Mouse (Mus musculus): ENCODE data around the gene Tmem170. TPM values are rescaled to one million over a fixed set of nuclear protein-coding genes. Genes with fewer than 3 reads are reported as not detected.
A peak's percentile ranks its signal among the peaks of the same experiment; 100 is the strongest.

The Tmem170 gene
- polyA plus RNA-seq, 1 experiment from 2014 or later: 11.8 TPM

DNA sequence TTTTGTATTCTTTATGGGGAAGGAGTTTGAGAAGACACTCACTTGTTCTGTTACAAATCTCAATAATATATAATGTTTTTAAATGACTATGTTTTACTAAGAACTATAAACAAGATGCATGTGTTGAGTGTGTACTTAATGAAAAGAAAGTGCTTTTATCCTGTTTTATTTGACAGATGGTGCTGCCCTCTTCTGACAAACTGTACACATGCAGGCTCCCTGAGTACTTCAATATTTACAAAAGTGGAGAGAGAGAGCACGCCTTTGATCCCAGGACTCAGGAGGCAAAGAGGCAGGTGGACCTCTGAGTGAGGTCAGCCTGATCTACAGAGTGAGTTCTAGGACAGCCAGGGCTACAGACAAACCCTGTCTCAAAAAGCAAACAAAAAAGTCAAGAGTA lies 41.0 kb downstream of the Tmem170 start:
- no peaks in the 10 kb centered on the region for H3K4me1 ChIP-seq (ENCODE audit: control insufficient read depth, insufficient read depth, low read length)
- WGBS: 22% methylated on average over 1 of the region's 1 CpGs
- H3K36me3 ChIP-seq (ENCODE audit: control insufficient read depth, insufficient read depth, low read length): peaks cover 45% of the 10 kb centered on the region
- no peak overlapping the region for H3K4me2 ChIP-seq (replicated peaks; ENCODE audit: low read depth, low read length)
- H3K9ac ChIP-seq (replicated peaks; ENCODE audit: low read depth, low read length): no peak overlapping the region
- no peaks in the 10 kb centered on the region for H3K27me3 ChIP-seq (ENCODE audit: control insufficient read depth, insufficient read depth, low read length)
- no peak for ATAC-seq (ENCODE audit: insufficient number of reproducible peaks, insufficient read depth, low FRiP score, low read depth)
- H3K9me3 ChIP-seq (ENCODE audit: control insufficient read depth, low read depth, low read length): no peaks in the 10 kb centered on the region
- no peak overlapping the region for H3K27ac ChIP-seq (ENCODE audit: low read length)
- no peak overlapping the region for H3K4me3 ChIP-seq (ENCODE audit: low read depth, low read length)

DNA sequence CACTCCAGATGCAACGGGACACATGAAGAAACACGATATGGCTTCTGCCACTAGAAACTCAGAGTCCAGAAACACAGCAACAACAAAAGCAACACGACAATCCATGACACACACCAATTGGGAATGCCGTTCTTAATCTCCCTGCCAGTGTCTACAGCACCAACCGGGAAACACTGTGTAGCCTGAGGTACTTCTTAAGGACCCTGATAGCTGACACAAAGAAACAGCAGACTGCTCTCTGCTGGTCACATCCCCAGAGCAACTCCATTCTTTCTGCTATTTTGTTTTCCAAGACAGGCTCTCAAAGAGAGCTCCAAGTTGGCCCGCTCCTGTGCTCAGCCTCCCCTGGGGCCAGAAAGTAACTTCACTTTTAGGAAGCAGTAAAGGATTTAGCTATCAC lies 42.5 kb downstream of the Tmem170 start:
- H3K4me3 ChIP-seq (ENCODE audit: low read depth, low read length): no peak overlapping the region
- H3K4me2 ChIP-seq (replicated peaks; ENCODE audit: low read depth, low read length): no peak overlapping the region
- 62% methylated on average over 6 of the region's 6 CpGs for WGBS
- no peak overlapping the region for H3K9ac ChIP-seq (replicated peaks; ENCODE audit: low read depth, low read length)
- H3K9me3 ChIP-seq (ENCODE audit: control insufficient read depth, low read depth, low read length): no peaks in the 10 kb centered on the region
- peaks cover 37% of the 10 kb centered on the region for H3K36me3 ChIP-seq (ENCODE audit: control insufficient read depth, insufficient read depth, low read length)
- ATAC-seq (ENCODE audit: insufficient number of reproducible peaks, insufficient read depth, low FRiP score, low read depth): no peak
- no peak overlapping the region for H3K27ac ChIP-seq (ENCODE audit: low read length)
- H3K4me1 ChIP-seq (ENCODE audit: control insufficient read depth, insufficient read depth, low read length): no peaks in the 10 kb centered on the region
- no peaks in the 10 kb centered on the region for H3K27me3 ChIP-seq (ENCODE audit: control insufficient read depth, insufficient read depth, low read length)

DNA sequence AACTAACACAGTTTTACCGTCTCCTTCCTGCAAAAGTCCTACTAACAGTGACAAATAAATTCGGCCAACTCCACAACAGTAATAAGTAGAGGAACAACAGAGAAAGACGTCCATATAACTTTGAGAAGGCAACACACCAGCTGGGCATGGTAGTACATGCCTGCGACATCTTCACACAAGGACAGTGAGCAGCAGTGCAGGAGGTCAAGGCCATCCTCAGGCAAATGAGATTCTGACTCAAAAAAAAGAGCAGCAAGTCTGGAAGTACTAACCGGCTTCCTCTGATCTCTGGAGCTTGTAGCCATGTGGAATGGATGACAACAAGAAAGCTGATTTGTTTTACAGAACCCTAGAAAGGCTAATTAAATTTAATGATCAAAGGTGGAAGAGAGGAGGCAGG lies 43.6 kb downstream of the Tmem170 start:
- Histone ChIP-seq H3K4me2 (replicated peaks; ENCODE audit: low read depth, low read length) (no peak overlapping the region), H3K27me3 (ENCODE audit: control insufficient read depth, insufficient read depth, low read length) (no peaks in the 10 kb centered on the region), H3K27ac (ENCODE audit: low read length) (no peak overlapping the region), H3K4me1 (ENCODE audit: control insufficient read depth, insufficient read depth, low read length) (no peaks in the 10 kb centered on the region), H3K9me3 (ENCODE audit: control insufficient read depth, low read depth, low read length) (no peaks in the 10 kb centered on the region), H3K36me3 (ENCODE audit: control insufficient read depth, insufficient read depth, low read length) (peaks cover 35% of the 10 kb centered on the region), H3K4me3 (ENCODE audit: low read depth, low read length) (no peak overlapping the region), H3K9ac (replicated peaks; ENCODE audit: low read depth, low read length) (no peak overlapping the region)
- no peak for ATAC-seq (ENCODE audit: insufficient number of reproducible peaks, insufficient read depth, low FRiP score, low read depth)
- 78% methylated on average over 5 of the region's 5 CpGs for WGBS

DNA sequence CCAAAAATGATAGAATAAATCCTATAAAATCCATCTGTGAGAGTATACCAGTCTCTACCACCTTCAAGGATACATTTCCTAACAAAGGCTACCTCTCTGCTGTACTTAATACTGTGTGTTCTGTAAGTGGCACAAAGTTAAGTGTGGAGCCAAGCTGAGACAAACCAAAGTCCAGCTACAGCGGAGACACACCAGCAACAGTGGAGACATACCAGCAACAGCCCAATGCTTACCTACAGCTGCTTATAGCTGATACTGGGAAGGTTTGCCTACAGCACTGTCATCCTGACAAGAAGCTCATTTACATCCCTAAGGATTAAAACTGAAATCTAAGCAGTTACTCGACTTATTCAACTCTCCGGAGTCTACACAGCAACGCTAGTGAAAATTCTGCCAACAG lies 44.6 kb downstream of the Tmem170 start:
- no peak overlapping the region for H3K9ac ChIP-seq (replicated peaks; ENCODE audit: low read depth, low read length)
- H3K4me1 ChIP-seq (ENCODE audit: control insufficient read depth, insufficient read depth, low read length): no peaks in the 10 kb centered on the region
- H3K9me3 ChIP-seq (ENCODE audit: control insufficient read depth, low read depth, low read length): no peaks in the 10 kb centered on the region
- H3K27me3 ChIP-seq (ENCODE audit: control insufficient read depth, insufficient read depth, low read length): no peaks in the 10 kb centered on the region
- peaks cover 33% of the 10 kb centered on the region for H3K36me3 ChIP-seq (ENCODE audit: control insufficient read depth, insufficient read depth, low read length)
- H3K27ac ChIP-seq (ENCODE audit: low read length): no peak overlapping the region
- no peak overlapping the region for H3K4me2 ChIP-seq (replicated peaks; ENCODE audit: low read depth, low read length)
- H3K4me3 ChIP-seq (ENCODE audit: low read depth, low read length): no peak overlapping the region
- 81% methylated on average over 4 of the region's 4 CpGs for WGBS
- no peak for ATAC-seq (ENCODE audit: insufficient number of reproducible peaks, insufficient read depth, low FRiP score, low read depth)

DNA sequence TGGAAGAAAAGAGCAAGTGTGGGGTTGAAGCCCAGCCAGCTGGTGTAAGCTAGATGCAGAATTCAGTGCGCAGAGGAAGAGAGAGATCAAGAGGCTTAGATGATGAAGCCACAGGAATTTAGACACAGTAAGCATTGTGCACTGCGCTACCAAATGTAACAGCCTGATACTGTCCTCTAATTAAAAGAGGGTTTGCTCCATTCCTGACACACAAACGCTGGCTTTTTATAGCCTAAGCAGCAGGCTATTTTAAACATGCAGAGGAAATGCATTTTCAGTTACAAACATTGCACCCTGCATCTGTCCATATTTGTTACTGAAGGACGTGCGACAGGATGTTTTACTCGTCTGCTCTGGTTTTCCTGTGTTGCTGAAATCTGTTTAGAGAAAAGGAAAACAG lies 48.0 kb downstream of the Tmem170 start:
- H3K9me3 ChIP-seq (ENCODE audit: control insufficient read depth, low read depth, low read length): no peaks in the 10 kb centered on the region
- ATAC-seq (ENCODE audit: insufficient number of reproducible peaks, insufficient read depth, low FRiP score, low read depth): 0 out of 2 replicates have a peak, but pooled peaks have one; percentile 37
- no peak overlapping the region for H3K4me2 ChIP-seq (replicated peaks; ENCODE audit: low read depth, low read length)
- no peak overlapping the region for H3K4me3 ChIP-seq (ENCODE audit: low read depth, low read length)
- no peaks in the 10 kb centered on the region for H3K27me3 ChIP-seq (ENCODE audit: control insufficient read depth, insufficient read depth, low read length)
- peak overlapping the region; percentile 87 for H3K27ac ChIP-seq (ENCODE audit: low read length)
- H3K36me3 ChIP-seq (ENCODE audit: control insufficient read depth, insufficient read depth, low read length): peaks cover 31% of the 10 kb centered on the region
- no peaks in the 10 kb centered on the region for H3K4me1 ChIP-seq (ENCODE audit: control insufficient read depth, insufficient read depth, low read length)
- H3K9ac ChIP-seq (replicated peaks; ENCODE audit: low read depth, low read length): no peak overlapping the region
- 59% methylated on average over 6 of the region's 6 CpGs for WGBS

DNA sequence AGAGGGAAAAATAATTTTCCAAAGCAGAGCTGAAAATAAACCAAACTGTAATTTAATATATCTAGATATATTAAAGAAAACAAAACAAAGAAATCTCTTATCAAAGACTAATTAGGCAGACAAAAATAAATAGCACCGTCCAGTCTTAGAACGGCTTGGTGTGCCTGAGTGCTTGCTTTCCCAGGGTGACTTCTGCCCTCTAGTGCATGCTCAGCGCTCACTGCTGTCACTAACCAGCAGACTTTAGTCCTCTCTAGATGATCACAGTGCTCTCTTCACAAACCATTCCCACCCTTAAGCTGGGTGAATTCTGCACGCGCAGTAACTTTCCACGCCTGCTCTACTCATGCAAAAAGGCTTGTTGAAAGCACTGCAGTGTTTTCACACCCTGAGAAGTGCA lies 51.3 kb downstream of the Tmem170 start:
- H3K36me3 ChIP-seq (ENCODE audit: control insufficient read depth, insufficient read depth, low read length): peaks cover 33% of the 10 kb centered on the region
- WGBS: 64% methylated on average over 6 of the region's 6 CpGs
- H3K4me1 ChIP-seq (ENCODE audit: control insufficient read depth, insufficient read depth, low read length): no peaks in the 10 kb centered on the region
- H3K9ac ChIP-seq (replicated peaks; ENCODE audit: low read depth, low read length): no peak overlapping the region
- H3K4me3 ChIP-seq (ENCODE audit: low read depth, low read length): no peak overlapping the region
- no peak for ATAC-seq (ENCODE audit: insufficient number of reproducible peaks, insufficient read depth, low FRiP score, low read depth)
- H3K27me3 ChIP-seq (ENCODE audit: control insufficient read depth, insufficient read depth, low read length): no peaks in the 10 kb centered on the region
- no peaks in the 10 kb centered on the region for H3K9me3 ChIP-seq (ENCODE audit: control insufficient read depth, low read depth, low read length)
- H3K27ac ChIP-seq (ENCODE audit: low read length): no peak overlapping the region
- no peak overlapping the region for H3K4me2 ChIP-seq (replicated peaks; ENCODE audit: low read depth, low read length)

DNA sequence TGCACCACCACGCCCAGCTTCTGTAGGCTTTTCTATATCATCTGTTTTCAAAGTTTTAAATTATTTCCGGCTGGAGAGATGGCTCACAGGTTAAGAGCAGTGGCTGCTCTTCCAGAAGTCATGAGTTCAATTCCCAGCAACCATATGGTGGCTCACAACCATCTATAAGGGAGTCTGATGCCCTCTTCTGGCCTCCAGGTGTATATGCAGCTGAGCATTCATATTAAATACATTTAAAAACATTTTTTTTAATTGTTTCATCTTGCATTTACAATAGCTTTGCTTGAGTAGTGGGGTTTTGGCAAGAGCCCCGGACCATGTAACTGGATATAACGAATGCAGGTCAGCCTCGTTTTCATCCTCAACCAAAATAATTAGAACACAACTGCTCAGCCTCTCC lies 52.2 kb downstream of the Tmem170 start:
- no peaks in the 10 kb centered on the region for H3K4me1 ChIP-seq (ENCODE audit: control insufficient read depth, insufficient read depth, low read length)
- H3K9me3 ChIP-seq (ENCODE audit: control insufficient read depth, low read depth, low read length): no peaks in the 10 kb centered on the region
- no peak overlapping the region for H3K27ac ChIP-seq (ENCODE audit: low read length)
- no peaks in the 10 kb centered on the region for H3K27me3 ChIP-seq (ENCODE audit: control insufficient read depth, insufficient read depth, low read length)
- H3K4me2 ChIP-seq (replicated peaks; ENCODE audit: low read depth, low read length): no peak overlapping the region
- peaks cover 36% of the 10 kb centered on the region for H3K36me3 ChIP-seq (ENCODE audit: control insufficient read depth, insufficient read depth, low read length)
- H3K9ac ChIP-seq (replicated peaks; ENCODE audit: low read depth, low read length): no peak overlapping the region
- WGBS: 98% methylated on average over 5 of the region's 5 CpGs
- no peak overlapping the region for H3K4me3 ChIP-seq (ENCODE audit: low read depth, low read length)
- no peak for ATAC-seq (ENCODE audit: insufficient number of reproducible peaks, insufficient read depth, low FRiP score, low read depth)

DNA sequence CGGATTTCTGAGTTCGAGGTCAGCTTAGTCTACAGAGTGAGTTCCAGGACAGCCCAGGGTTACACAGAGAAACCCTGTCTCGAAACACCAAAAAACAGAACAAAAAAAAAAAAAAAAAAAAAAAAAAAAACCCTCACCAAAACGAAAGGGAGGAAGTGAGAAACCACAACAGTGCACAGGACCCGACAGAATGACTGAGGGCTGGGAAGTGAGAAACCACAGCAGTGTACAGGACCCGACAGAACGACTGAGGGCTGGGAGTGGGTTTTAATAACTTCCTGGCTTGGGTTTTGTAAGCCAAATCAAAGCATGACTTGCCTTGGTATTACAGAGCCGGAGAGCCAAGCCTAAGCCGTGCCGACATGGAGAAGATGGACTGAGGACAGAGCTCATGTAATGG lies 55.4 kb downstream of the Tmem170 start:
- WGBS: 84% methylated on average over 10 of the region's 10 CpGs
- Histone ChIP-seq H3K27me3 (ENCODE audit: control insufficient read depth, insufficient read depth, low read length) (no peaks in the 10 kb centered on the region), H3K4me3 (ENCODE audit: low read depth, low read length) (no peak overlapping the region), H3K9ac (replicated peaks; ENCODE audit: low read depth, low read length) (no peak overlapping the region), H3K9me3 (ENCODE audit: control insufficient read depth, low read depth, low read length) (no peaks in the 10 kb centered on the region), H3K36me3 (ENCODE audit: control insufficient read depth, insufficient read depth, low read length) (peaks cover 23% of the 10 kb centered on the region), H3K4me1 (ENCODE audit: control insufficient read depth, insufficient read depth, low read length) (no peaks in the 10 kb centered on the region), H3K27ac (ENCODE audit: low read length) (no peak overlapping the region), H3K4me2 (replicated peaks; ENCODE audit: low read depth, low read length) (no peak overlapping the region)
- ATAC-seq (ENCODE audit: insufficient number of reproducible peaks, insufficient read depth, low FRiP score, low read depth): no peak

DNA sequence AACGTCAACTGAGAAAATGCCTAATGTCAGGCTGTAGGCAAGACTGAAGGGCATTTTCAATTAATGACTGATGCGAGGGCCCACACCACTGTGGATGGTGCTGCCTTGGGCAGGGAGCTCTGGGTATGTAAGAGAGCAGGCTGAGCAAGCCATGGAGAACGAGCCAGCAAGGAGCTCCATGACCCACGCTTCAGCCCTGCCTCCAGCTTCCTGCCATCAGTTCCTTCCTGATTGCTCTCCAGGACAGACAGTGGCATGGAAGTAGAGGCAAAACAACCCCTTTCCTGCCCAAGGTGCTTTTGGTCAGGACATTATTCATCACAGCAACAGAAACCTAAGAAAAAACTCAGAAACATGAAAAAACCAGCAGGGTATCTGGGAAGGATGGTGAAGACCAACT lies 55.9 kb downstream of the Tmem170 start:
- peaks cover 23% of the 10 kb centered on the region for H3K36me3 ChIP-seq (ENCODE audit: control insufficient read depth, insufficient read depth, low read length)
- ATAC-seq (ENCODE audit: insufficient number of reproducible peaks, insufficient read depth, low FRiP score, low read depth): no peak
- H3K4me1 ChIP-seq (ENCODE audit: control insufficient read depth, insufficient read depth, low read length): no peaks in the 10 kb centered on the region
- H3K9ac ChIP-seq (replicated peaks; ENCODE audit: low read depth, low read length): no peak overlapping the region
- no peak overlapping the region; the same call in 1 of the 2 replicates for H3K27ac ChIP-seq (ENCODE audit: low read length)
- WGBS: 85% methylated on average over 4 of the region's 4 CpGs
- no peaks in the 10 kb centered on the region for H3K27me3 ChIP-seq (ENCODE audit: control insufficient read depth, insufficient read depth, low read length)
- no peak overlapping the region for H3K4me3 ChIP-seq (ENCODE audit: low read depth, low read length)
- no peak overlapping the region for H3K4me2 ChIP-seq (replicated peaks; ENCODE audit: low read depth, low read length)
- H3K9me3 ChIP-seq (ENCODE audit: control insufficient read depth, low read depth, low read length): no peaks in the 10 kb centered on the region
